Mouse (Mus musculus): Measurements from ENCODE around the gene Wwox. TPM values are rescaled to one million over a fixed set of nuclear protein-coding genes. Genes with fewer than 3 reads are reported as not detected.

Wwox gene
- polyA plus RNA-seq, 1 experiment: 13.5 TPM

- Histone ChIP-seq H3K27ac (ENCODE audit: control insufficient read depth, insufficient read depth, low read depth, low read length, poor library complexity) (no peak overlapping the region), H3K4me3 (replicated peaks; ENCODE audit: control insufficient read depth, low read depth, low read length) (no peak overlapping the region), H3K4me1 (ENCODE audit: control insufficient read depth, insufficient read depth, low read length) (no peaks in the 10 kb centered on the region)
- TF ChIP-seq POLR2A (IDR thresholded peaks at IDR 0.05; ENCODE audit: borderline replicate concordance, control insufficient read depth, low read depth, low read length) (no peak), CTCF (IDR thresholded peaks at IDR 0.05; ENCODE audit: control insufficient read depth, insufficient read depth, low read length) (no peak)
- WGBS: 29% methylated on average over 4 of the region's 4 CpGs
These were observed 488.5 kb downstream of the Wwox start for GRCm38 (mm10) chr8:114927917-114928316.

GRCm38 (mm10) chr8:114929597-114929996, 490.1 kb downstream of the Wwox start:
- no peak for TF ChIP-seq POLR2A (IDR thresholded peaks at IDR 0.05; ENCODE audit: borderline replicate concordance, control insufficient read depth, low read depth, low read length)
- Histone ChIP-seq H3K27ac (ENCODE audit: control insufficient read depth, insufficient read depth, low read depth, low read length, poor library complexity) (no peak overlapping the region), H3K4me3 (replicated peaks; ENCODE audit: control insufficient read depth, low read depth, low read length) (no peak overlapping the region), H3K4me1 (ENCODE audit: control insufficient read depth, insufficient read depth, low read length) (no peaks in the 10 kb centered on the region)
- WGBS: 72% methylated on average over 4 of the region's 4 CpGs

- no peaks in the 10 kb centered on the region for H3K4me1 ChIP-seq (ENCODE audit: control insufficient read depth, insufficient read depth, low read length)
- WGBS: 86% methylated on average over 18 of the region's 18 CpGs
- no peak for TF ChIP-seq CTCF (IDR thresholded peaks at IDR 0.05; ENCODE audit: control insufficient read depth, insufficient read depth, low read length)
- no peak for TF ChIP-seq POLR2A (IDR thresholded peaks at IDR 0.05; ENCODE audit: borderline replicate concordance, control insufficient read depth, low read depth, low read length)
- H3K4me3 ChIP-seq (replicated peaks; ENCODE audit: control insufficient read depth, low read depth, low read length): no peak overlapping the region
- H3K27ac ChIP-seq (ENCODE audit: control insufficient read depth, insufficient read depth, low read depth, low read length, poor library complexity): no peak overlapping the region
These were observed 492.7 kb downstream of the Wwox start for GRCm38 (mm10) chr8:114932071-114932630.

- H3K4me1 ChIP-seq (ENCODE audit: control insufficient read depth, insufficient read depth, low read length): no peaks in the 10 kb centered on the region
- H3K27ac ChIP-seq (ENCODE audit: control insufficient read depth, insufficient read depth, low read depth, low read length, poor library complexity): no peak overlapping the region
- TF ChIP-seq POLR2A (IDR thresholded peaks at IDR 0.05; ENCODE audit: borderline replicate concordance, control insufficient read depth, low read depth, low read length): no peak
- peak; percentile 31; the same call in 1 of the 2 replicates for TF ChIP-seq CTCF (IDR thresholded peaks at IDR 0.05; ENCODE audit: control insufficient read depth, insufficient read depth, low read length)
- 95% methylated on average over 1 of the region's 1 CpGs for WGBS
- no peak overlapping the region for H3K4me3 ChIP-seq (replicated peaks; ENCODE audit: control insufficient read depth, low read depth, low read length)
These were observed 493.8 kb downstream of the Wwox start for GRCm38 (mm10) chr8:114933248-114933647.

GRCm38 (mm10) chr8:114936887-114937286, 497.4 kb downstream of the Wwox start:
- no peaks in the 10 kb centered on the region for H3K4me1 ChIP-seq (ENCODE audit: control insufficient read depth, insufficient read depth, low read length)
- H3K27ac ChIP-seq (ENCODE audit: control insufficient read depth, insufficient read depth, low read depth, low read length, poor library complexity): no peak overlapping the region
- TF ChIP-seq CTCF (IDR thresholded peaks at IDR 0.05; ENCODE audit: control insufficient read depth, insufficient read depth, low read length) (no peak), POLR2A (IDR thresholded peaks at IDR 0.05; ENCODE audit: borderline replicate concordance, control insufficient read depth, low read depth, low read length) (no peak)
- no peak overlapping the region for H3K4me3 ChIP-seq (replicated peaks; ENCODE audit: control insufficient read depth, low read depth, low read length)
- WGBS: 81% methylated on average over 10 of the region's 10 CpGs

GRCm38 (mm10) chr8:114939338-114939737, 499.9 kb downstream of the Wwox start:
- H3K4me1 ChIP-seq (ENCODE audit: control insufficient read depth, insufficient read depth, low read length): no peaks in the 10 kb centered on the region
- H3K4me3 ChIP-seq (replicated peaks; ENCODE audit: control insufficient read depth, low read depth, low read length): no peak overlapping the region
- 85% methylated on average over 8 of the region's 8 CpGs for whole genome bisulfite sequencing
- no peak overlapping the region for H3K27ac ChIP-seq (ENCODE audit: control insufficient read depth, insufficient read depth, low read depth, low read length, poor library complexity)
- no peak for TF ChIP-seq POLR2A (IDR thresholded peaks at IDR 0.05; ENCODE audit: borderline replicate concordance, control insufficient read depth, low read depth, low read length)
- TF ChIP-seq CTCF (IDR thresholded peaks at IDR 0.05; ENCODE audit: control insufficient read depth, insufficient read depth, low read length): no peak

- Histone ChIP-seq H3K4me3 (replicated peaks; ENCODE audit: control insufficient read depth, low read depth, low read length) (no peak overlapping the region), H3K4me1 (ENCODE audit: control insufficient read depth, insufficient read depth, low read length) (no peaks in the 10 kb centered on the region), H3K27ac (ENCODE audit: control insufficient read depth, insufficient read depth, low read depth, low read length, poor library complexity) (no peak overlapping the region)
- 82% methylated on average over 5 of the region's 5 CpGs for WGBS
- TF ChIP-seq CTCF (IDR thresholded peaks at IDR 0.05; ENCODE audit: control insufficient read depth, insufficient read depth, low read length) (no peak), POLR2A (IDR thresholded peaks at IDR 0.05; ENCODE audit: borderline replicate concordance, control insufficient read depth, low read depth, low read length) (no peak)
These were observed 501.6 kb downstream of the Wwox start for GRCm38 (mm10) chr8:114941096-114941495.

- Histone ChIP-seq H3K4me3 (replicated peaks; ENCODE audit: control insufficient read depth, low read depth, low read length) (no peak overlapping the region), H3K4me1 (ENCODE audit: control insufficient read depth, insufficient read depth, low read length) (no peaks in the 10 kb centered on the region), H3K27ac (ENCODE audit: control insufficient read depth, insufficient read depth, low read depth, low read length, poor library complexity) (no peak overlapping the region)
- 39% methylated on average over 9 of the region's 9 CpGs for WGBS
- TF ChIP-seq POLR2A (IDR thresholded peaks at IDR 0.05; ENCODE audit: borderline replicate concordance, control insufficient read depth, low read depth, low read length) (no peak), CTCF (IDR thresholded peaks at IDR 0.05; ENCODE audit: control insufficient read depth, insufficient read depth, low read length) (no peak)
These were observed 502.2 kb downstream of the Wwox start for GRCm38 (mm10) chr8:114941644-114942043.

GRCm38 (mm10) chr8:114947921-114948320, 508.5 kb downstream of the Wwox start:
- Histone ChIP-seq H3K4me1 (ENCODE audit: control insufficient read depth, insufficient read depth, low read length) (no peaks in the 10 kb centered on the region), H3K27ac (ENCODE audit: control insufficient read depth, insufficient read depth, low read depth, low read length, poor library complexity) (no peak overlapping the region), H3K4me3 (replicated peaks; ENCODE audit: control insufficient read depth, low read depth, low read length) (no peak overlapping the region)
- 70% methylated on average over 6 of the region's 6 CpGs for WGBS
- TF ChIP-seq POLR2A (IDR thresholded peaks at IDR 0.05; ENCODE audit: borderline replicate concordance, control insufficient read depth, low read depth, low read length) (no peak), CTCF (IDR thresholded peaks at IDR 0.05; ENCODE audit: control insufficient read depth, insufficient read depth, low read length) (no peak)
